9 mouse cellular contexts compared by ENCODE assay signal in the genomic region with DNA sequence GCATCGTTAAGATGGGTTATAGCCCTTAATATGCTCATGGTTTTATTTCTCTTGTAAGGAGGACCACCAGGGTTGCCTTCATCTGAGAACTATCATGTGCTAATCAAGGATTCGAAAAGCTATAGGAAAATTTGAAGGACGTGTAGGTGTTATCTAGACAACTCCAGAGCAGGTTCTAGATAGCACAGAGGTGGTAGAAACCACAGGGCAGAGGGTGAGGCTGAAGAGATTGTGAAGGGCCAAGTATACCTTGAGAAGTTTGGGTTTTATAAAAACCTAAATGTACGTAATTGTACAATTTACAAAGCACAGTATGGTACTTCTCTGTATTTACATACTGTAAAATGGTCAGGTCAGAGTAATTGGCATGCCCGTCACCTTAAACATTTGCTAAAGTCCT. TPM values are rescaled to one million over a fixed set of nuclear protein-coding genes. Genes with fewer than 3 reads are reported as not detected.
A peak's percentile ranks its signal among the peaks of the same experiment; 100 is the strongest.
DNase-seq lines count a peak whose midpoint lies in the region; ATAC-seq and TF ChIP-seq lines count a peak whose summit lies in the region.
"Had no signal": no experiment of that assay in that cellular context is flagged by ENCODE, and none has a peak within 500 bp of the region (broad histone marks: within the 10 kb centered on the region; RNA-seq: fewer than 3 reads in every experiment).

No protein-coding gene starts in this region.

- H3K27me3 ChIP-seq in heart, embryonic 15.5 days = no peaks in the 10 kb centered on the region
- H3K27me3 ChIP-seq in lung, embryonic 16.5 days (ENCODE audit: control insufficient read depth, insufficient read depth, low read depth, low read length) = no peaks in the 10 kb centered on the region
- no peaks in the 10 kb centered on the region for H3K27me3 ChIP-seq in hindbrain, postnatal 0 days (ENCODE audit: insufficient read depth, low read length)
- H3K27me3 ChIP-seq in small intestine, adult 2 months (ENCODE audit: control insufficient read depth, insufficient read depth, low read length) = no peaks in the 10 kb centered on the region

- DNase-seq in heart, postnatal 14 days = no peak
- no peak for DNase-seq in lung, postnatal 25 days (ENCODE audit: low spot score)
- no peak for DNase-seq in hindbrain, postnatal 0 days (ENCODE audit: low spot score)
- DNase-seq in adipocyte (ENCODE audit: low spot score) = no peak
- DNase-seq: thymus, postnatal 14 days had no signal

- peak overlapping the region; percentile 96 for H3K27ac ChIP-seq in heart, embryonic 15.5 days
- peak overlapping the region; percentile 99 for H3K27ac ChIP-seq in lung, embryonic 16.5 days (ENCODE audit: low read length)
- peak overlapping the region; percentile 62; the same call in 1 of the 2 replicates for H3K27ac ChIP-seq in hindbrain, postnatal 0 days
- H3K27ac ChIP-seq in small intestine, adult 2 months (ENCODE audit: insufficient read depth, low read depth, low read length) = peak overlapping the region; percentile 94

- H3K9ac ChIP-seq in heart, embryonic 15.5 days = peak overlapping the region; percentile 30; the same call in 1 of the 2 replicates
- H3K9ac ChIP-seq in lung, embryonic 16.5 days (ENCODE audit: low read length) = peak overlapping the region; percentile 63
- no peak overlapping the region for H3K9ac ChIP-seq in hindbrain, postnatal 0 days (replicated peaks; ENCODE audit: low read length)

- H3K4me1 ChIP-seq in heart, embryonic 15.5 days (replicated peaks) = peaks cover 47% of the 10 kb centered on the region
- peaks cover 48% of the 10 kb centered on the region for H3K4me1 ChIP-seq in lung, embryonic 16.5 days (replicated peaks; ENCODE audit: control insufficient read depth, insufficient read depth, low read length)
- peaks cover 17% of the 10 kb centered on the region; the same call in 1 of the 2 replicates for H3K4me1 ChIP-seq in hindbrain, postnatal 0 days (ENCODE audit: insufficient read depth, low read length)
- H3K4me1 ChIP-seq in small intestine, adult 2 months (ENCODE audit: control insufficient read depth, insufficient read depth, insufficient read length, low read length) = peaks cover 10% of the 10 kb centered on the region

- peak overlapping the region; percentile 51 for H3K4me2 ChIP-seq in heart, embryonic 15.5 days
- peak overlapping the region; percentile 33 for H3K4me2 ChIP-seq in lung, embryonic 16.5 days (ENCODE audit: low read depth, low read length)
- H3K4me2 ChIP-seq in hindbrain, postnatal 0 days (ENCODE audit: low read depth, low read length) = no peak overlapping the region

- no peaks in the 10 kb centered on the region for H3K36me3 ChIP-seq in heart, embryonic 15.5 days
- no peaks in the 10 kb centered on the region for H3K36me3 ChIP-seq in lung, embryonic 16.5 days (ENCODE audit: control insufficient read depth, insufficient read depth, low read length)
- H3K36me3 ChIP-seq in hindbrain, postnatal 0 days (ENCODE audit: insufficient read depth, low read length) = no peaks in the 10 kb centered on the region
- H3K36me3 ChIP-seq in small intestine, adult 2 months (ENCODE audit: control insufficient read depth, insufficient read depth, low read length) = no peaks in the 10 kb centered on the region

- ATAC-seq in heart, embryonic 15.5 days (replicated peaks; ENCODE audit: insufficient number of reproducible peaks, insufficient read depth, low FRiP score, low read depth) = no peak
- ATAC-seq in lung, embryonic 16.5 days (ENCODE audit: low read depth) = no peak
- no peak for ATAC-seq in hindbrain, postnatal 0 days
- ATAC-seq in erythroid progenitor cell, adult 5-6 weeks (replicated peaks; ENCODE audit: low FRiP score, poor library complexity, severe bottlenecking) = no peak

- WGBS in heart, embryonic 15.5 days = 72% methylated on average over 5 of the region's 5 CpGs
- WGBS in lung, embryonic 16.5 days = 69% methylated on average over 5 of the region's 5 CpGs
- WGBS in hindbrain, postnatal 0 days = 95% methylated on average over 5 of the region's 5 CpGs
- WGBS in small intestine, adult 2 months = 79% methylated on average over 5 of the region's 5 CpGs

- H3K9me3 ChIP-seq in heart, embryonic 15.5 days (replicated peaks) = no peaks in the 10 kb centered on the region
- H3K9me3 ChIP-seq in lung, embryonic 16.5 days (ENCODE audit: control insufficient read depth, low read length) = no peaks in the 10 kb centered on the region
- no peaks in the 10 kb centered on the region for H3K9me3 ChIP-seq in hindbrain, postnatal 0 days (ENCODE audit: low read length)

- no peak for TF ChIP-seq POLR2A in small intestine, adult 2 months (IDR thresholded peaks at IDR 0.05; ENCODE audit: low read depth, low read length)

- intact Hi-C loops in heart, postnatal 14 days (cut with DNase I) = no loop called here

- H3K4me3 ChIP-seq in heart, embryonic 15.5 days = no peak overlapping the region
- no peak overlapping the region for H3K4me3 ChIP-seq in lung, embryonic 16.5 days (ENCODE audit: low read length)
- no peak overlapping the region for H3K4me3 ChIP-seq in hindbrain, postnatal 0 days (ENCODE audit: low read length)
- H3K4me3 ChIP-seq in small intestine, adult 2 months (ENCODE audit: low read depth, low read length) = no peak overlapping the region

- TF ChIP-seq CTCF in hindbrain, postnatal 0 days (IDR thresholded peaks at IDR 0.05; ENCODE audit: low read depth) = no peak
- no peak for TF ChIP-seq CTCF in small intestine, adult 2 months (IDR thresholded peaks at IDR 0.05; ENCODE audit: extremely low read depth, insufficient read length, insufficient replicate concordance, low read depth, low read length)

RNA-seq across cellular contexts. Expression of a gene that starts 13.4 kb away (rescaled TPM):
- polyA plus RNA-seq in heart, embryonic 15.5 days (2015; fragmentation: Nextera tagmentation; extraction: Ambion mirVana) = 14.7 and 17.2 TPM in 2 replicates
- 10 to 100 TPM; 43.8 to 51.1 TPM for total RNA-seq in heart, postnatal 14 days (2021)
- polyA plus RNA-seq in lung, embryonic 16.5 days (2015; fragmentation: Nextera tagmentation; extraction: Ambion mirVana) = 12.9 and 15.1 TPM in 2 replicates
- total RNA-seq in hindbrain, postnatal 0 days (2014; rRNA removed) = 151 and 189 TPM in 2 replicates
- 51.3 and 63.8 TPM in 2 replicates for polyA plus RNA-seq in hindbrain, postnatal 0 days (2015; fragmentation: Nextera tagmentation; extraction: Ambion mirVana)
- polyA plus RNA-seq in small intestine, adult 2 months (2012; rRNA removed) = 9.4 and 11.2 TPM in 2 replicates
- total RNA-seq in erythroid progenitor cell, adult 5-6 weeks (2015; ENCODE audit: low replicate concordance) = not detected in 2 replicates
- not detected in 2 replicates for total RNA-seq in erythroid progenitor cell, adult 5-6 weeks (2017; ENCODE audit: low replicate concordance)

RNA-seq across cellular contexts. Expression of a gene that starts 33.8 kb away (rescaled TPM):
- polyA plus RNA-seq in heart, embryonic 15.5 days (2015; fragmentation: Nextera tagmentation; extraction: Ambion mirVana) = 0.16 and 0.18 TPM in 2 replicates
- under 1 TPM in 1 of 2 experiments, not detected in 1; 0.38 TPM for total RNA-seq in heart, postnatal 14 days (2021)
- 0.87 and 1.4 TPM in 2 replicates for polyA plus RNA-seq in lung, embryonic 16.5 days (2015; fragmentation: Nextera tagmentation; extraction: Ambion mirVana)
- total RNA-seq in hindbrain, postnatal 0 days (2014; rRNA removed) = 0.61 and 1.4 TPM in 2 replicates
- 1.6 TPM in 2 replicates for polyA plus RNA-seq in hindbrain, postnatal 0 days (2015; fragmentation: Nextera tagmentation; extraction: Ambion mirVana)
- 0.24 TPM in 1 of 2 replicates, not detected in the other for polyA plus RNA-seq in small intestine, adult 2 months (2012; rRNA removed)
- total RNA-seq in erythroid progenitor cell, adult 5-6 weeks (2015; ENCODE audit: low replicate concordance) = not detected in 2 replicates
- total RNA-seq in erythroid progenitor cell, adult 5-6 weeks (2017; ENCODE audit: low replicate concordance) = not detected in 2 replicates

RNA-seq across cellular contexts. Expression of a gene that starts 46.6 kb away (rescaled TPM):
- polyA plus RNA-seq in heart, embryonic 15.5 days (2015; fragmentation: Nextera tagmentation; extraction: Ambion mirVana) = 3.1 and 5.8 TPM in 2 replicates
- 10 to 100 TPM; 32.3 to 35.7 TPM for total RNA-seq in heart, postnatal 14 days (2021)
- 2.2 and 3.4 TPM in 2 replicates for polyA plus RNA-seq in lung, embryonic 16.5 days (2015; fragmentation: Nextera tagmentation; extraction: Ambion mirVana)
- total RNA-seq in hindbrain, postnatal 0 days (2014; rRNA removed) = 157 and 171 TPM in 2 replicates
- polyA plus RNA-seq in hindbrain, postnatal 0 days (2015; fragmentation: Nextera tagmentation; extraction: Ambion mirVana) = 16.2 and 17.8 TPM in 2 replicates
- polyA plus RNA-seq in small intestine, adult 2 months (2012; rRNA removed) = 45.8 and 77.6 TPM in 2 replicates
- total RNA-seq in erythroid progenitor cell, adult 5-6 weeks (2015; ENCODE audit: low replicate concordance) = 0.84 and 2.5 TPM in 2 replicates
- 0.23 and 0.77 TPM in 2 replicates for total RNA-seq in erythroid progenitor cell, adult 5-6 weeks (2017; ENCODE audit: low replicate concordance)

RNA-seq across cellular contexts. Expression of a gene that starts 59.3 kb away (rescaled TPM):
- 2.1 and 5.2 TPM in 2 replicates for polyA plus RNA-seq in heart, embryonic 15.5 days (2015; fragmentation: Nextera tagmentation; extraction: Ambion mirVana)
- under 1 TPM; 0.59 to 0.88 TPM for total RNA-seq in heart, postnatal 14 days (2021)
- polyA plus RNA-seq in lung, embryonic 16.5 days (2015; fragmentation: Nextera tagmentation; extraction: Ambion mirVana) = 2.0 and 3.0 TPM in 2 replicates
- not detected in 2 replicates for total RNA-seq in hindbrain, postnatal 0 days (2014; rRNA removed)
- 4.4 and 4.7 TPM in 2 replicates for polyA plus RNA-seq in hindbrain, postnatal 0 days (2015; fragmentation: Nextera tagmentation; extraction: Ambion mirVana)
- 2.8 and 11.4 TPM in 2 replicates for polyA plus RNA-seq in small intestine, adult 2 months (2012; rRNA removed)
- 17.2 and 22.3 TPM in 2 replicates for total RNA-seq in erythroid progenitor cell, adult 5-6 weeks (2015; ENCODE audit: low replicate concordance)
- 23.1 and 23.5 TPM in 2 replicates for total RNA-seq in erythroid progenitor cell, adult 5-6 weeks (2017; ENCODE audit: low replicate concordance)
